Mouse (Mus musculus) heart, embryonic 12.5 days (tissue): ENCODE results near the gene Rab26. TPM values are rescaled to one million over a fixed set of nuclear protein-coding genes. Genes with fewer than 3 reads are reported as not detected.

Experiments
- ATAC-seq: fragments of 200-750 bp; cut with Nextera tagmentation; 2 replicates; pipeline ENCODE4 v1.8.0; 2017; ENCODE audit warnings: moderate TSS enrichment, moderate library complexity; ENCODE audit not compliant: insufficient number of reproducible peaks, low FRiP score
- H3K27ac ChIP-seq: fragments of 300-500 bp; sonication (generic); 2 replicates; pipeline ENCODE4 v1.5.1; 2016; ENCODE audit warnings: mild to moderate bottlenecking, moderate library complexity; ENCODE audit not compliant: poor library complexity, severe bottlenecking
- H3K27me3 ChIP-seq: fragments of 300-500 bp; sonication (generic); replicated peaks from 2 replicates; pipeline ENCODE4 v1.6.1; 2016; ENCODE audit warnings: mild to moderate bottlenecking, moderate library complexity
- H3K36me3 ChIP-seq: fragments of 300-500 bp; sonication (generic); 2 replicates; pipeline ENCODE4 v1.6.1; 2016; ENCODE audit warnings: mild to moderate bottlenecking, moderate library complexity
- H3K4me1 ChIP-seq: fragments of 300-500 bp; sonication (generic); replicated peaks from 2 replicates; pipeline ENCODE4 v1.6.1; 2016; ENCODE audit warnings: mild to moderate bottlenecking
- H3K4me2 ChIP-seq: fragments of 300-500 bp; sonication (generic); 2 replicates; pipeline ENCODE4 v1.6.1; 2016; ENCODE audit warnings: mild to moderate bottlenecking, moderate library complexity
- H3K4me3 ChIP-seq: fragments of 300-500 bp; sonication (generic); 2 replicates; pipeline ENCODE4 v1.5.1; 2016; ENCODE audit warnings: mild to moderate bottlenecking
- H3K9ac ChIP-seq: fragments of 300-500 bp; sonication (generic); 2 replicates; pipeline ENCODE4 v1.6.1; 2016; ENCODE audit warnings: mild to moderate bottlenecking, moderate library complexity
- H3K9me3 ChIP-seq: fragments of 300-500 bp; sonication (generic); replicated peaks from 2 replicates; pipeline ENCODE4 v1.6.1; 2016; ENCODE audit warnings: mild to moderate bottlenecking, moderate library complexity
- WGBS: fragments of 180-500 bp; shearing (Covaris S2); methylation state at CpG from one replicate; pipeline ENCODE4 v1.1.7; 2016; 5-methylcytosine and 5-hydroxymethylcytosine counted together
- polyA plus RNA-seq: library from polyadenylated mRNA; unstranded; fragments of >200 nt; fragmentation: Nextera tagmentation; extraction: Ambion mirVana; gene quantifications from 2 replicates; pipeline ENCODE4 v1.2.1, GENCODE M21; 2016

Gene Rab26
- polyA plus RNA-seq = 1.2 TPM in 2 replicates

DNA sequence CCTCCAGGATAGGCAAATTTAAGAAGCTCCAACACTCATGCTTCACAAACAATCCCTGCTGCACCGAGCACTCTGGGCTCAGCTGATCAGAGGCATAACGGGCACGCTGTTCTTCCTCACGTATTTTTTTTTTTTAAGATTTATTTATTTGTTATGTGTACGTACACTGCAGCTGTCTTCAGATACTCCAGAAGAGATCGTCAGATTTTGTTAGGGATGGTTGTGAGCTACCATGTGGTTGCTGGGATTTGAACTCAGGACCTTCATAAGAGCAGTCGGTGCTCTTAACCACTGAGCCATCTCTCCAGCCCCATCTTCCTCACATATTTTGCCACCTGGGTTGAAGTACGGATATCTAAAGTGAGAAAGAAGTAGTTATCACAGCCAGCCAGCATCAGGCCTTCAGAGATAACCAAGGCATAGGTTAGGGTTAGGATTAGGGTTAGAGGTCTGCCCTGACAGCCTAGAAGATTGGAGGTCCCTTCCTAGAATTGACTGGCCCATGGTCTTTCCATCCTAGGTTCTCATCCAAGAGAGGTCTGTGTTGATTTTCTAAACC lies at the start of gene Rab26:
TSS of gene Rab26 (minus strand) at position 51 of the 559 bp plus-strand sequence.
- Histone ChIP-seq H3K4me3 (peak within 1 kb of the TSS; percentile 44), H3K27ac (no peak within 1 kb of the TSS), H3K9ac (peak within 1 kb of the TSS; percentile 66), H3K9me3 (no peaks in the 10 kb centered on the region), H3K4me1 (peaks cover 40% of the 10 kb centered on the region), H3K27me3 (no peaks in the 10 kb centered on the region), H3K4me2 (peak within 1 kb of the TSS; percentile 93), H3K36me3 (peaks cover 19% of the 10 kb centered on the region)
- 87% methylated on average over 8 of the region's 8 CpGs for WGBS
- no peak for ATAC-seq

DNA sequence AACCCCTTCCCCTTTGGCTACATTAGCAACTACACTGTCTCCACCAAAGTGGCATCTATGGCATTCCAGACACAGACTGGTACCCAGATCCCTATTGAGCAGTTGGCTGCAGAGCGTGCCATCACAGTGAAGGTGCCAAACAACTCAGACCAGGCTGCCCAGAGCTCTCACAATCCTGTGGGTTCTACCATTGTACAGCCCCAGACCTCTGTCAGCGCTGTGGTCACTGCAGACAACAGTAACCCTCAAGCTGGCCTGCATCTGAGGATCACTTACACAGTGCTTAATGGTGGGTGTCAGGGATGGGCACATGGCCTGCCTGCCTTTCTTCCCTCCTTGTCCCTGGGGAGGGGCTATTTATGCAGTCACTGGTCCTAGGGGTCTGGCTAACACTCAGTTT lies 46.3 kb upstream of the Rab26 start:
- H3K27ac ChIP-seq = no peak overlapping the region
- H3K9ac ChIP-seq = no peak overlapping the region
- H3K27me3 ChIP-seq = no peaks in the 10 kb centered on the region
- H3K36me3 ChIP-seq = peaks cover 80% of the 10 kb centered on the region
- no peak for ATAC-seq
- H3K4me2 ChIP-seq = no peak overlapping the region
- no peak overlapping the region for H3K4me3 ChIP-seq
- WGBS = 96% methylated on average over 2 of the region's 2 CpGs
- H3K4me1 ChIP-seq = no peaks in the 10 kb centered on the region
- no peaks in the 10 kb centered on the region for H3K9me3 ChIP-seq

DNA sequence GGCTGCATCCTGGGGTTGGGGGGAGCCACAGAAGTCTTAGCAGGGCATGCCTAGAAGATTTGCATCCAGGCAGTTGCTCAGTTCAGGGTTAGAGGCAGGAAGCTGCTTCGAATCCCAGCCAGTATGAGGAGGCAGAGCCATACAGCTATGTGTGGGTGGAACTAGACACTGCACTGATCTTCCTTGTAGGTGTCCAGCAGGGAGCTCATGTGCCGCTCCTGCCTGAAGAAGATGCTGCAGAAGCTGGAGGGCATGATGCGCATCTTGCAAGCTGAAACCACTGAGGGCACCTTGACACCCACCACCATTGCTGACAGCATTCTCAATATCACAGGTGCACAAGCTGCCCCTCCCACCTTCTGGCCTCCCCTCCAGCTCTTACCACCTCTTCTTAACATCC lies 45.5 kb upstream of the Rab26 start:
- Histone ChIP-seq H3K4me3 (no peak overlapping the region), H3K36me3 (peaks cover 87% of the 10 kb centered on the region), H3K27ac (no peak overlapping the region), H3K4me1 (no peaks in the 10 kb centered on the region), H3K4me2 (no peak overlapping the region), H3K27me3 (no peaks in the 10 kb centered on the region), H3K9ac (no peak overlapping the region), H3K9me3 (no peaks in the 10 kb centered on the region)
- WGBS = 89% methylated on average over 3 of the region's 3 CpGs
- ATAC-seq = no peak

GRCm38 (mm10) chr17:24573811-24574210 lies 39.8 kb upstream of the Rab26 start:
- Histone ChIP-seq H3K4me1 (no peaks in the 10 kb centered on the region), H3K9ac (no peak overlapping the region), H3K27me3 (no peaks in the 10 kb centered on the region), H3K36me3 (peaks cover 99% of the 10 kb centered on the region), H3K4me3 (no peak overlapping the region), H3K9me3 (no peaks in the 10 kb centered on the region), H3K4me2 (no peak overlapping the region), H3K27ac (no peak overlapping the region)
- no peak for ATAC-seq
- WGBS = 91% methylated on average over 9 of the region's 9 CpGs

DNA sequence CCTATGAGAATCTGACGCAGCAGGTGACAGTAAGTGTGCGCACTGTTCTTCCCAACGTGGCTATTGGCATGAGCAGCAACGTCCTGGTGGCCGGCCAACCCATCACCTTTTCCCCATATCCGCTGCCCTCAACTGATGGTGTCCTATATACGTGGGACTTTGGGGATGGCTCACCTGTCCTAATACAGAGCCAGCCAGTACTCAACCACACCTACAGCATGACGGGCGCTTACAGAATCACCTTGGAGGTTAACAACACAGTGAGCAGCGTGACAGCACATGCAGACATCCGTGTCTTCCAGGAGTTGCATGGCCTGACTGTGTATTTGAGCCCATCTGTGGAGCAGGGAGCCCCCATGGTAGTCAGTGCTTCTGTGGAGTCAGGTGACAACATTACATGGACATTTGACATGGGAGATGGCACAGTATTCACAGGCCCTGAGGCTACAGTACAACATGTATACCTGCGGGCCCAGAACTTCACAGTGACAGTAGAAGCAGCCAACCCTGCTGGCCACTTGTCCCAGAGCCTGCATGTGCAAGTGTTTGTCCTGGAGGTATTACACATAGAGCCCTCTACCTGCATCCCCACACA lies 38.7 kb upstream of the Rab26 start:
- H3K4me2 ChIP-seq = no peak overlapping the region
- no peak overlapping the region for H3K27ac ChIP-seq
- peaks cover 95% of the 10 kb centered on the region for H3K36me3 ChIP-seq
- H3K4me1 ChIP-seq = no peaks in the 10 kb centered on the region
- no peak overlapping the region for H3K4me3 ChIP-seq
- WGBS = 90% methylated on average over 12 of the region's 12 CpGs
- no peak for ATAC-seq
- no peaks in the 10 kb centered on the region for H3K9me3 ChIP-seq
- no peak overlapping the region for H3K9ac ChIP-seq
- no peaks in the 10 kb centered on the region for H3K27me3 ChIP-seq

- Histone ChIP-seq H3K27ac (no peak overlapping the region), H3K4me3 (no peak overlapping the region), H3K36me3 (peaks cover 83% of the 10 kb centered on the region), H3K9me3 (no peaks in the 10 kb centered on the region), H3K9ac (no peak overlapping the region), H3K27me3 (no peaks in the 10 kb centered on the region), H3K4me2 (no peak overlapping the region), H3K4me1 (peaks cover 11% of the 10 kb centered on the region)
- no peak for ATAC-seq
- WGBS = 85% methylated on average over 4 of the region's 4 CpGs
Observed at GRCm38 (mm10) chr17:24569837-24570236, 35.8 kb upstream of the Rab26 start.

DNA sequence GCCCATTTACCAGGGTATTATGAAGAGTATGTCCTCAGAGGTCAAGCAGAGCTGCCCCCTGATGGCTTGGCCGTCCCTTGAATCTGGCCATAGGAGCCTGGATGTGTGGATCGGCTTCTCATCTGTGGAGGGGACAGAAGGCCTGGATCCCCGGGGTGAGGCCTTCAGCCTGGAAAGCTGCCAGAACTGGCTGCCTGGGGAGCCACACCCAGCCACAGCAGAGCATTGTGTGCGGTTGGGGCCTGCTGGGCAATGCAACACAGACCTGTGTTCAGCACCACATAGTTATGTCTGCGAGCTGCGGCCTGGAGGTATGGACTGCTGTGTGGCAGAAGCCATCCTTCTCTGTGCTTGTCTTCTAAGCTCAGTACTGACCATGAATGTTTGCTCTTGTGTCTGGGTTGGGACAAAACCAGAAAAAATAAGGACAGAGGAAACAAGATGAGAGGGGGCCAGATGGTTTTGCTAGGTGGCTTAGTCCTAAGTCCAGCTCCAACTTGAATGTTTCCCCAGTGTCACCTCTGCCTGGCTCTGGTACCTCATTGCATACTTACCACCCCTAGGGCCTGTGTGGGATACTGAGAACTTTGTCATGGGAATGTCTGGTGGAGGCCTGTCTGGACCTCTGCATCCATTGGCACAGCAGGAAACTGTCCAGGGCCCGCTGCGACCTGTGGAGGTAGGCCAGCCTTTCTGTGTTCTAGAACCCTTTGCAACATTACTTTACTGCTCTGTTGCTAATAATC lies 33.2 kb upstream of the Rab26 start:
- H3K9me3 ChIP-seq = no peaks in the 10 kb centered on the region
- H3K27me3 ChIP-seq = no peaks in the 10 kb centered on the region
- H3K4me2 ChIP-seq = no peak overlapping the region
- peaks cover 57% of the 10 kb centered on the region for H3K36me3 ChIP-seq
- no peak overlapping the region for H3K4me3 ChIP-seq
- H3K4me1 ChIP-seq = peaks cover 17% of the 10 kb centered on the region
- ATAC-seq = peak; percentile 61; the same call in 1 of the 2 replicates
- 60% methylated on average over 8 of the region's 8 CpGs for WGBS
- no peak overlapping the region for H3K27ac ChIP-seq
- H3K9ac ChIP-seq = peak overlapping the region; percentile 5

DNA sequence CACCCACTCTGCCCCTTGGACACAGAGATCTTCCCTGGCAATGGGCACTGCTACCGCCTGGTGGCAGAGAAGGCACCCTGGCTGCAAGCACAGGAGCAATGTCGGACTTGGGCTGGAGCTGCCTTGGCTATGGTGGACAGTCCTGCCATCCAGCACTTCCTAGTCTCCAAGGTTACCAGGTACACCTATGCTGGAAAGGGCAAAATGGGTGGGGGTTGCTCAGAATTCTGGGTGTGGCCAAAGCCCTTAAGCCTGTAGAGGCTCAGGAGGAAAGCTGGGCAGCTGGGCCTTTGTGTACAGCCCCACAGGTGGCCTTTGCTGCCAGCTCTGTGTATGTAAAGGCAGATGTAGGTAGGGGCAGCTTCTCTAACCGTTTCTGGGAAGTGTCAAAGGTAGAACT lies 31.8 kb upstream of the Rab26 start:
- no peak overlapping the region for H3K27ac ChIP-seq
- no peak overlapping the region for H3K4me3 ChIP-seq
- H3K9ac ChIP-seq = no peak overlapping the region
- H3K27me3 ChIP-seq = no peaks in the 10 kb centered on the region
- WGBS = 73% methylated on average over 3 of the region's 3 CpGs
- H3K4me2 ChIP-seq = no peak overlapping the region
- no peak for ATAC-seq
- H3K4me1 ChIP-seq = peaks cover 27% of the 10 kb centered on the region
- no peaks in the 10 kb centered on the region for H3K9me3 ChIP-seq
- peaks cover 43% of the 10 kb centered on the region for H3K36me3 ChIP-seq

- 82% methylated on average over 3 of the region's 3 CpGs for WGBS
- Histone ChIP-seq H3K4me3 (no peak overlapping the region), H3K36me3 (peaks cover 36% of the 10 kb centered on the region)
Observed at GRCm38 (mm10) chr17:24565092-24565491, 31.1 kb upstream of the Rab26 start.

GRCm38 (mm10) chr17:24564422-24564821 lies 30.4 kb upstream of the Rab26 start:
- Histone ChIP-seq H3K4me2 (no peak overlapping the region), H3K4me1 (peaks cover 36% of the 10 kb centered on the region), H3K27me3 (no peaks in the 10 kb centered on the region), H3K9me3 (no peaks in the 10 kb centered on the region), H3K4me3 (no peak overlapping the region), H3K27ac (no peak overlapping the region), H3K9ac (no peak overlapping the region), H3K36me3 (peaks cover 30% of the 10 kb centered on the region)
- no peak for ATAC-seq
- 89% methylated on average over 4 of the region's 4 CpGs for WGBS

More at GRCm38 (mm10) chr17:24565092-24565491, 31.1 kb upstream of the Rab26 start:
- H3K27ac ChIP-seq = no peak overlapping the region
- ATAC-seq = no peak
- H3K9ac ChIP-seq = no peak overlapping the region
- H3K4me2 ChIP-seq = no peak overlapping the region
- peaks cover 34% of the 10 kb centered on the region for H3K4me1 ChIP-seq
- H3K9me3 ChIP-seq = no peaks in the 10 kb centered on the region
- no peaks in the 10 kb centered on the region for H3K27me3 ChIP-seq

GRCm38 (mm10) chr17:24563638-24564037 lies 29.6 kb upstream of the Rab26 start:
- no peak overlapping the region for H3K27ac ChIP-seq
- WGBS = 65% methylated on average over 5 of the region's 5 CpGs
- no peak for ATAC-seq
- peaks cover 43% of the 10 kb centered on the region for H3K4me1 ChIP-seq
- no peak overlapping the region for H3K4me2 ChIP-seq
- H3K27me3 ChIP-seq = no peaks in the 10 kb centered on the region
- no peaks in the 10 kb centered on the region for H3K9me3 ChIP-seq
- H3K36me3 ChIP-seq = peaks cover 22% of the 10 kb centered on the region
- H3K9ac ChIP-seq = no peak overlapping the region
- H3K4me3 ChIP-seq = no peak overlapping the region
